Mouse (Mus musculus): Measurements from ENCODE around the gene Sox6.

Sox6 gene

GRCm38 (mm10) chr7:115891482-115891881 lies 147.1 kb downstream of the Sox6 start:
- no peak for DNase-seq (ENCODE audit: low spot score)

DNA sequence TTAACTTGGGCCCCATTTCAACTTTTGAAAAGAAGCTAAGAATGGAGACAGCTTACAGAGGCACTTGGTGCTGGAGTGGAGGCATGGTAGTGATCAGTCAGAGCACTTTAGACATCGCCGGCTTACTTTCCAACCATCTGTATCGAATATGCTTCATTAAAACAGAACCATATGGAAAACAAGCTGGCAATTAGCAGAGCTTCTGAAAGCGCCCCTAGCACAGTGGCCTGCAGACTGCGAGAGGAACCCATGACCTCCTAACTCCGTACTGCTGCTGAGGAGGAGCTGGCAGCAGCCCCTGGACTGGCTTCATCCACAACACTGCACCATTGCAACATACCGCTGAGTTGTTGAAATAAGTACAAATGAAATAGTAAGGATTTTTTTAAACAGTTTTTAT lies 148.7 kb downstream of the Sox6 start:
- DNase-seq (ENCODE audit: low spot score) = peak; percentile 63

GRCm38 (mm10) chr7:115888561-115888960 lies 150.0 kb downstream of the Sox6 start:
- no peak for DNase-seq (ENCODE audit: low spot score)

GRCm38 (mm10) chr7:115888120-115888519 lies 150.5 kb downstream of the Sox6 start:
- no peak for DNase-seq (ENCODE audit: low spot score)

- no peak for DNase-seq (ENCODE audit: low spot score)
Observed at GRCm38 (mm10) chr7:115872903-115873302, 165.7 kb downstream of the Sox6 start.

DNA sequence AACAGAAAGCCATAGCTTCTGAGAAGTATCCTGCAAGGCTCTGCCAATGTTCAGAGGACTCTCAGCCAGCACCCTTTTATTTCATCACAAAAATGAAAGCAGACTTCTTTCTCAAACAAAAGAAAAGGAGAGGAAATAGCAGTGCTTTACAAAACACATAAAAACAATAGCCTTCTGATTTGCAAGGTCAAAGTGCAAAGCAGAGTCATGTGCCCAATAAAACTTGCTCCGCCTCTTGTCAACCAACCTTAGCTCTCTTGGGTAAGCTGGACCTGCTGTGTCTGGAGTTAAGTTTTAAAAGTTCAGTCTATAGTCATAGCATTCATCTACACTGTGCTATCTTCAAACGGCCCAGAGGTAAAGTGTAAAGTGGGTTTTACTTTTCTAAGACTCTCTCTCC lies 170.1 kb downstream of the Sox6 start:
- DNase-seq (ENCODE audit: low spot score) = peak; percentile 21

- DNase-seq (ENCODE audit: low spot score) = peak; percentile 47
Observed at GRCm38 (mm10) chr7:115867518-115868270, 170.9 kb downstream of the Sox6 start.

GRCm38 (mm10) chr7:115866698-115867500 lies 171.7 kb downstream of the Sox6 start:
- DNase-seq (ENCODE audit: low spot score) = peak; percentile 46

DNA sequence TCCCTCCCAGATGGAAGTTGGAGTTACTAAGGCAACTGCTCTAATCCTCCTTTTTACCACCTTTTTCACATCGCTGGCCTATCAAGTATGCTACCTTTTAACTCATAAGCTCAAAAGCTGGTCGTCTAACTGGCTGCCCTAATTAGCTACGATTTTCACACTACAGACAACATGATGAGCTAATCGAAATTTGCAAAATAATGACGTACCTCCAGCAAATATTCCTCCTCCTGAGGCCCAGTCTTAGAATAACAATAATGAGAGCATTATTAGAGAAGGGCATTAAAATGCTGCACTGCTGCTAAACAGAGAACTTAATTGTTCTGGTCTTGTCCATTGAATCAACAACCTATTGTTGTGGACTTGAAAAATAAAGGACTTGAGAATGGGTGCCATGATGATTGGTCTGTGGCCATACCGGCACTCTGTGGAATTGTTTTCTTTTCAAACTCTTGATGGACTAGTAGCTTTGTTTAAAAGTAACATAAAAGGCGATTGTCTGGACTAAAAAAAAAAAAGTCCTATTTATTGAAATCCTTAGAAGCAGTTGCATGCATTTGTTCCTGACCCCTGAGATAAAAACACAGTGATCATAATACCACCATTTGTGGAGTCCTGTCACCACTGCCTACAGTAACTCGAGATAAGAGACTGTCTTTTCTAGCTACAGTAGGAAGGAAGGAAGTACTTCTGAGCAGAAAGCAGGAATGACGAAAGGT lies 172.5 kb downstream of the Sox6 start:
- DNase-seq (ENCODE audit: low spot score) = peak; percentile 65

DNA sequence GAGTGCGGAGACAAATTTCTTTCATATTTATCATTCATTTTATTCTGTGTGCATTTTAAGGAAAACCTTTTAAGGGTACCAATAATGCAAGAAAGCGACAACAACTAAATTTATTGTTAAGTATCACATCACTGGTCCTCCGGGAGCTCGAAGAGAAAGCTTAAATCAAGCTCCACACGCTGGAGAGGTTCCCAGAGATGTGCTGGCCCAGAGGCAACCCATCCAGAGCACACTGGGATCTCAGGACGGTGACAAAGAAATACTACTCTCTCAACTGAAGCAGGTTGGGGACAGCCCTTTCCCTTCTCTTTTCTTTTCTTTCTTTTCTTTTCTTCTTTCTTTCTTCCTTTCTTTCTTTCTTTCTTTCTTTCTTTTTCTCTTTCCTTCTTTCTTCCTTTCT lies 173.4 kb downstream of the Sox6 start:
- peak; percentile 25 for DNase-seq (ENCODE audit: low spot score)

GRCm38 (mm10) chr7:115864411-115864810 lies 174.2 kb downstream of the Sox6 start:
- DNase-seq (ENCODE audit: low spot score) = peak; percentile 16

DNA sequence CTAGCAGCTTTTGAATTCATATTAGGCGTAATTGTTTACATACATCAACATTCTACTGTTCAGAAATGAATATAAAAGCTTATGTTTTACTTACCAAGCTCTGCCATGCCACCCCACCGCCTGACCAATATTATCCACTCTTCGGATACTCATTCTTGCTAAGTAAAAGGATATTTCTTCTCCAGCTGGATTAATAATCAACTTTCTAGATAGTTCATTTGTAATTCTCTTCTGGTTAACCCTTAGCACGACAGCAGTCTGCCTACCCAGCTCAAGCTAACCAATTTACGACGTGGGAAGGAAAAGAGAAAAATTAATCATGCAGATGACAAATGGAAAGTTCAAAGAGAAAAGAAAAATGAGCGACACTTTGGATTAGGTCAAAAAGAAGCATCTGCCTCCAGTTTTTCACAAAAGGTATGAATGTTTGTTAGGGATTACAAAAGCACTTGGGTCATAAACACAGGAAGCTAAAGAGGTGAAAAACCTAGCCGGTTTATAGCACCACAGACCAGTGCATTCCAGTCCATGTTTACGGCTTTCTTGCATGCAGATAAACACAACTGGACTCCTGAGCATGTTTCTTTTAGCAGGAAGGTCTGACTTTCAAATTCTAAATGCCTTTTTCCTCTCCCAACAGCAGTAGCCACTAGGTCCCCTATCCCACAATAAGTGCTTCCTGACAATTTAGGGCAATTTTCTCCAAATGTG lies 178.8 kb downstream of the Sox6 start:
- DNase-seq (ENCODE audit: low spot score) = no peak

DNA sequence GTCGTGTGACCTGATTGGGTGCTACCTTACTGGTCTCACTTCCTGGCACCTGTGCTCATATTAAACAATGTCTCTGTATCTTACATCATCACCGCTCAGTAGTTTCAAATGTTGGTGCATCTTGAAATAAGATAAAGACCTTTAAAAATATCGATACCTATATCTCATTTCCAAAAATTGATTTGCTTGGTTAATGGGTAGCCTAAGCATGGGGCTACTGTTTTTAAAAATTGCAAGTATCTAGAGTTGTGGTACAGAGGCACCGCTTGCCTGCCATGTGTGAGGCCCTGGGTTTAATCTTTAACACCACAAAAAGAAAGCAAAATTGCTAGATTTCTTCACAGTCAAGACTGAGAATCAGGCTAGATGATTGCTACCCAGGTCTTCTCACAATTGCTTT lies 187.5 kb downstream of the Sox6 start:
- DNase-seq (ENCODE audit: low spot score) = no peak

- no peak for DNase-seq (ENCODE audit: low spot score)
Observed at GRCm38 (mm10) chr7:115845791-115846366, 192.7 kb downstream of the Sox6 start.

- no peak for DNase-seq (ENCODE audit: low spot score)
Observed at GRCm38 (mm10) chr7:115844910-115845309, 193.7 kb downstream of the Sox6 start.

DNA sequence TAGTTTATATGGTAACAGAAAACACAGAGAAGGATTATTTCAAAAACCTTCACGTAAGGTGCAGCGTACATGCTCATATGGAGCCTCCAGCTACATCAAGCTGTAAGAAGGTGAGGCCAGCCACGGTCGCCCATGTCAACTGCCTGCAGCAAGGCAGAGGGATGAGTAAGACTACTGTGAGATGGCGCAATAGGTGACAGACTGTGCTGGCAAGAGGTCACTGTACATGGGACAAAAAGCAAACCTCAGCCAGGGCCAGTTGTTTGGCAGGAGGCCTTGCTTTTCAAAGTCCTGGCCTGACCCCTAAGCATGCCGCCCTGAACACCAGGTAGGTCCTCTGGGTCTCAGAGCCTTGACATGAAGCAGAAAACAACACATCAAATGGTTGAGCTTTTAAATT lies 194.2 kb downstream of the Sox6 start:
- DNase-seq (ENCODE audit: low spot score) = no peak

GRCm38 (mm10) chr7:115842251-115842650 lies 196.3 kb downstream of the Sox6 start:
- DNase-seq (ENCODE audit: low spot score) = no peak

- no peak for DNase-seq (ENCODE audit: low spot score)
Observed at GRCm38 (mm10) chr7:115840613-115841012, 198.0 kb downstream of the Sox6 start.

- DNase-seq (ENCODE audit: low spot score) = no peak
Observed at GRCm38 (mm10) chr7:115835005-115835404, 203.6 kb downstream of the Sox6 start.

DNA sequence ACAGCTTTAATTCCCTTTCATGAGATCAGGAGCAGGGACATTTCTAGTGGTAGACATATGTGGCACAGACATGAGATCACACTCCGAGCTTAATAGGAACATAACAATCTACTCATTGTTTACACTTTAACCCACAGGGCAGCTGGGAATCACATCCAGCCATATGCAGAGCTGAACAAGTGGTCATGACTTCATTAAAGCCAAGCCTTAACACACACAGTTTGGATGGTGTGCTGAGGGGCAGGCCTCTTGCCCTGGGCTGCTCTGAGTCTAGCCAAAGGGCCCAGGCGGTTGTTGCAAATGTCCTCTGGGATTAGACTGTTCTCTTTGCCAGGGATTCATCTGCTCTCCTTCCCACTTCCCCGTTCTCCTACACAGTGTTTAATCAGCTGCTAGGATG lies 204.9 kb downstream of the Sox6 start:
- DNase-seq (ENCODE audit: low spot score) = peak; percentile 46

All from embryo, embryonic 10.5 days (tissue).